Mouse (Mus musculus): ENCODE results near the gene Il31ra.

Il31ra gene

DNA sequence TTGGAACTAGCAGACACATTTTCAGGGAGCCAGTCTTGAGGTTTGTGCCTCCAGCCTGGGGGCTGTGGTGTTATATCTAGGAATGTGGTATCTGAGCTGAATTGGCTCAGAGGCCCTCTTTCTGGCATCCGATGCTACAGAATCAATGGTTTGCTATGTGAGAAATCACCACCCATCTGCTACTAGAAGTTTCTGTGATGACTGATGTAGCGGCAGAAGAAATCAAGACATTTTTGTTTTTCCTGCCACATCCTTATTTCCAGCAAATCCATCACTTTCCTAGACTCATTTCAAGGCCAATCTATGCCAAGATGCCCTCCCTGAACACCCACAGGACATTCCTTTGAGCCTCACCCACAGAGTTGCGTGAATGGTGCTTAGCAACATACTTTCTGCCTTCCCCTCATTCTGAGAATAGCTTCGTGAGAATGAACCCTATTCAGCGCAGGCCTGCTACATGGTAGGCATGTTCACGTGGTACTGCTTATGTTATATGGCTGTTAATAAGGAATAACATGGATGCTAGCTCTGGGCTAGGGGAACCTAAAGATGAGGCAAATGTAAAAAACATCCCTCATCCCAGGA is 33.5 kb downstream of the Il31ra start:
- no peak for DNase-seq (ENCODE audit: low read depth, low spot score)

DNA sequence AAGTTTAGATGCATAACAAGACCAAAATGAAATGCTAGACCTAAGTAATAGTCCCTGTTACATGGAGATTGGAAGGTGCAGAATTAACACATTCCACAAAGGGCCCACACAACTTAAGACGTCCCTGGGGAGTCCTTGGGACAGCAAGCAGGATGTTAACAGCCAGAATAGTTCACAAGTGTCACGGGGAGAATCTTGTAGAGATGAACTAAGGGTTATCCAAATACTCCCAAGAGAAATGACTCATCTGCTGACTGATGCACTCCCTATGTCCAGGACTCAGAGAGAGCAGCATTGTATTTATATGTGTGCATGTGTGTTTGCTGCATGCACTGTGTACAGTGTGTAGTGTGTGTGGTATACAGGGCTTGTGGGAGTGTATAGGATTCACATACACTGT is 37.7 kb downstream of the Il31ra start:
- no peak for DNase-seq (ENCODE audit: low read depth, low spot score)

GRCm38 (mm10) chr13:112553304-112553703 is 40.9 kb downstream of the Il31ra start:
- no peak for DNase-seq (ENCODE audit: low read depth, low spot score)

- no peak for DNase-seq (ENCODE audit: low read depth, low spot score)
Measured at GRCm38 (mm10) chr13:112551641-112552548, 42.3 kb downstream of the Il31ra start.

DNA sequence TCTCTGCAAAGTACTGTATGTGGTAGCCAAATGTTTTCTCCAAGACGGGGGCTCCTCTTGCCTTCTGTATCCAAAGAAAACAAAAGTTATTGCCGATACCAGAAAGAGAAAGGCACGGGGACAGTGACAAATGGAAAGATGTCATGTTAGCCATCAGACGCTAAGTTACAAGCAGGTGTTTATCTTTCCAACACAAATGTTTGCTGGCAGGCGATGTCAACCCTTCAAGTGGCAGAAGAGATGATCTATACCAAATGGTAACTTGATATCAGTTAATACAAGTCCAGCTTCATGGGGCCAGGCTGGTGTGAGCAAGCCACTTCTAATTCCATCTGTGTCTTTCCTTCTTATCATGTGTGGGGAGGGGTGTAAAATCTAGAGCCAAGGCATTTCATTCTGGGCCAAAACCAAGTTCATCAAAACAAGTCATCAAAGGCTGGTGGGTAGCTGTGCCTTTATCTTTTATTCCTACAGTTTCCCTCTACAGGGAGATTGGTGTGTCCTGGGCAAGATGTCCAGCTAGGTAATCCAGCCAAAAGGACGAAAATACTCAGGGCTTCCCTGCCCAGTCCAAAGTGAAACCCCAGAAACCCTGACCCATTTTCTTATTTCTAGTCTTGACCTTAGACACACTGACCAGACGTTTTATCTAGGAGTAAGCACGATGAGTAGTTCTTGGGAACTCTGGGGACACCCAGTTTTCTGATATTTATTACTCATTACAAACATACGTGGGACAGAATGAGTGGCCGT is 52.8 kb downstream of the Il31ra start:
- no peak for DNase-seq (ENCODE audit: low read depth, low spot score)

GRCm38 (mm10) chr13:112540616-112541015 is 53.5 kb downstream of the Il31ra start:
- DNase-seq (ENCODE audit: low read depth, low spot score) = no peak

DNA sequence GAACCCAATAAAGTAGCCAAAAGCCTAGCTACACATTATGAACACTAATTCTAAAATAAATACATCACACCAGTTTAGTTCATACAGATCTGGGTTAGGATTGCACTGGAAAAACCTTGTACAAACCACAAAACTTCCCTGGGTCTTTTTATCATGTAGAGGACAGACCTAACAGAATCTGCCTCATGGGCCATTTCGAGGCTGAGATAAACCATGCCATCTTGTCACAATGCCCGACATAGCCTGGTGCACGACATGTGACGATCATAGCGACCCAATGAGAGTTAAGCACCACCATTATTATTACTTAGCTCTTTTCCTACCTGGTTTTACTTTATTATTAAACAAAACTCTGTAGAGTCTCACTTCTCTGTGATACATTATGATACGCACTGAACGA is 57.1 kb downstream of the Il31ra start:
- no peak for DNase-seq (ENCODE audit: low read depth, low spot score)

DNA sequence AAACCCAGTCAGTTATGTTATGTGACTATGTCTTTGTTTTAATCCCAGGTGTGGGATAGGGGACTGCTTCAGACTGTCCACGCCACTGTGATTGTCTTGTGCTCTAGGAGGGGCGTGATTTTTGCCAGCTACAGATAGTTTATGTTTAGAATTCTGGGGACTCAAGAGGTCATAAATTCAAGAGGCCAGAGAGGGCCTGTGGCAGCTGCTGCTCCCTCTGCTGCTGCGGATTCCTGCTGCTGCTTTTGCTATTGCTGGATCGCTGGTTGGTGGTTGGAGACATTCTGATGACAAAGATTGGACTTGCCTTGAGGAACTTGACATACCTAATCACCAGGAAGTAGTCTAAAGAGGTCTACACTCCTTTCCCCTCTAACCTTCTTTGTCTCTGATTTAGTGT is 57.5 kb downstream of the Il31ra start:
- no peak for DNase-seq (ENCODE audit: low read depth, low spot score)

DNA sequence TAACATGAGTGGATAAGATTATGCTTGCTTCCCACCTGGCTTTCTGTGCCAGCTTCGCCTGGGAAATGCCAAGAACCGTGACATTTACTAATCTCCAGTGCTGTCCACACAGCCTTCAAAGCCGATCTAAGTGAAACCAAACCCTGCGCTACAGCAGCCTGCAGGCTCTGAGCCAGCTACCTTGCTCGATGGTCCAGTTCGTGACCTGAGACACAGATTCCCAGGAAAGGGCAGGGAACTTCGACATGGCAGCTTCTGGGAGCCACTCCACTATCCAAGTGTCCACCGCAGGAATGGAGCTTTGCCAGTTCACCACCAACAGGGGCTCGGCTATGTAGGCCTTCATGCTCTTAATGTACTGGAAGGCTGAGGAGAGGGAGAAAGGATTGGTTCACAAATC is 60.6 kb downstream of the Il31ra start:
- DNase-seq (ENCODE audit: low read depth, low spot score) = no peak

GRCm38 (mm10) chr13:112532235-112532634 is 61.9 kb downstream of the Il31ra start:
- no peak for DNase-seq (ENCODE audit: low read depth, low spot score)

- peak; percentile 44 for DNase-seq (ENCODE audit: low read depth, low spot score)
Measured at GRCm38 (mm10) chr13:112529893-112530292, 64.3 kb downstream of the Il31ra start.

GRCm38 (mm10) chr13:112527186-112527585 is 67.0 kb downstream of the Il31ra start:
- no peak for DNase-seq (ENCODE audit: low read depth, low spot score)

DNA sequence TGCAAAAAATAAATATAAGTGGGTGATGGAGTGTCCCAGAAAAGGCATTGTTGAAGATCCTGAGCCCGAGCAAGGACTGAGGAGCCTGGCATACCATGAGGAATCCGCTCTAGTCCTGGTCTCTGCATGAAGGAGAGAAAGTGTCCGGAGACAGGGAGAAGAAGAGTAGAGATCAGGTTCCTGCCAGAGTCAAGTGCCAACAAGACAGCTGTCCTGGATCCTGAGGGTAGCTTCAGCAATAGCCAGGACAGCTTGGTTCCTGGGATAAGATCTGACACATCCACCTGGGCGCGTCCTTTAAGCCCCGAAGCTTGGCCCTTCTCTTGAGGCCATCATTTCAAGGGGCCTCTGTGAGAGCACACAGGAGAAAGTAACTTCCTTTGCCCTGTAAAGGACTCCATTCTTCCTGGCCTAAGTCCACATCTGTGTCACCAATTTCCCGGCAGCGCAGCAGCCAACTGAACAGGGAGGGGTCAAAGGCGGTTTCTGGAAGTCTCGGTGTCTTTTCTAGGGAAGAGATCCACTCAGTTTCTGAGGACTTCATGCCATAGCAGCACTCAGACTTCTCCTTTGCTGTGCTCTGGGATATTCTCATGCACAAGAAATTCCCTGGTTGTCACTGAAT is 70.7 kb downstream of the Il31ra start:
- DNase-seq (ENCODE audit: low read depth, low spot score) = no peak

DNA sequence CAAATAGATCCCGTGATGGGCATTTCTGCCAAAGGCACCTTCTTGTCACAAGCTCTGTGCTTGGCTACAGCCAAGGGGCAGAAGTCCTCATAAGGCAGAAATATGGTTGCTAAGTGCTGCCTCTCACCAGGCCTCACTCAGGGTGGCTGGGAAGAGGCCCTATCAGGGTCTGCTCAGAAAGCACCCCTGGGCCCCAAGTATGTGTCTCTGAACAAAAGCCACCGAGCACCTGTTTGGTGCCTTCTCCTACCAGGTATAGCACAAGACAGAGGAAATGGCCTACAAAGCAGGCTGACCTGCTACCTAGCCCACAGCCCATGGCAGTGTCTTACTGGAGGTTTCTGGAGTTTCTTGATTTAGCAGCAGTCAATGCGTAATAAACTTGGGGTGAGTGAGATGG is 71.3 kb downstream of the Il31ra start:
- no peak for DNase-seq (ENCODE audit: low read depth, low spot score)

GRCm38 (mm10) chr13:112522261-112522660 is 71.9 kb downstream of the Il31ra start:
- no peak for DNase-seq (ENCODE audit: low read depth, low spot score)

DNA sequence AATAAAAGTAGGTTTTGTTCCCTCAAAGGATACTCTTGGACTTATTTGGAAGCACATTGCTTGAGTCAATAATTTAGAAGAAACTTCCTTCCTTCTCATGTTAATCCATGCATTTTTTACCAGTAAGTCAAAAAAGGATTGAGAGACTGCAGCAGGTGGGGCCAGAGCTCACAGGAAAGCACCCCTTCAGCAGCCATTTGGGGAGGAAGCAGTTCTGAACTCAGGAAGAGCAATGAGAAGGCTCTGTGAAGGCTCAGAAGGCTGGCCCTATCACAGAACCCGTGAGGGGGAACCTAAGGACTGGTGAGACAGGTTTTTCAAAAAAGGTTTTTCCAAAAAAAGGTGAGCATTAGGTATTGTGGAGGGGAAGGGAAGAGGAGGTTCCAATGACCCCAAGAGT is 79.6 kb downstream of the Il31ra start:
- no peak for DNase-seq (ENCODE audit: low read depth, low spot score)

DNA sequence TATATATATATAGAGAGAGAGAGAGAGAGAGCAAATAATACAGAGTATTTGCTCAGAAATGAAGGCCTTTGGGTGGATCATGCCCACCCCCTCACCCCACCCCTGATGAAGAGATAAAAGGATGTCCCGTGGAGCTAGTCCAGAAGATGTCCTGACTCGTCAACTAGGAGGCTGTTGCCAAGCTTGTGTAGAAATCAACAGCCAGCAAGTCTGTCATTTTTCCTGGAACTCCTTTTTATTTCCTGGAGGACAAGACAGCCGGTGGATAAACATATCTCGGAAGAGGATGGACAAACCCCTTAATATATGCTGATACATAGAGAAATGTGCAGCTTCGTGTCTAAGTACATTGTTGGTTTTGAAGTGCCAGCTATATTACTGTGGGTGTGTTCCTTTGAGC is 81.3 kb downstream of the Il31ra start:
- no peak for DNase-seq (ENCODE audit: low read depth, low spot score)

DNA sequence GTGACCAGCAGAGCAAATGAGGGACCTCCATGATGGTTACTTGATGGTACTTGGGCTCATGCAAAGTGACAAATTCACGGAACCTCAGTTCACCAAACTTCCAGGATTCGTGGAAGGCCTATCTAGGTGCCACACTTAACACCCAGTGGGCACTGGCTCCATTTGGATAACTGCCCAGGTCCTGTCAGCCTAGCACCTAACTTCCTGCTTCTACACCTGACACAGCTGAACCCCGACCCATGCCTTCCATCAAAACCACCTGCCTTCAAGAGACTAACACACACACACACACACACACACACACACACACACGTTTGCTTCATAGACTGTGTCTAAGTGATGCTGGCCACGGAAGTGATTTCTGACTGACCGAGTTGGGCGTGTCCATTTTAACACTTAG is 82.3 kb downstream of the Il31ra start:
- no peak for DNase-seq (ENCODE audit: low read depth, low spot score)

- DNase-seq (ENCODE audit: low read depth, low spot score) = no peak
Measured at GRCm38 (mm10) chr13:112511261-112511660, 82.9 kb downstream of the Il31ra start.

DNA sequence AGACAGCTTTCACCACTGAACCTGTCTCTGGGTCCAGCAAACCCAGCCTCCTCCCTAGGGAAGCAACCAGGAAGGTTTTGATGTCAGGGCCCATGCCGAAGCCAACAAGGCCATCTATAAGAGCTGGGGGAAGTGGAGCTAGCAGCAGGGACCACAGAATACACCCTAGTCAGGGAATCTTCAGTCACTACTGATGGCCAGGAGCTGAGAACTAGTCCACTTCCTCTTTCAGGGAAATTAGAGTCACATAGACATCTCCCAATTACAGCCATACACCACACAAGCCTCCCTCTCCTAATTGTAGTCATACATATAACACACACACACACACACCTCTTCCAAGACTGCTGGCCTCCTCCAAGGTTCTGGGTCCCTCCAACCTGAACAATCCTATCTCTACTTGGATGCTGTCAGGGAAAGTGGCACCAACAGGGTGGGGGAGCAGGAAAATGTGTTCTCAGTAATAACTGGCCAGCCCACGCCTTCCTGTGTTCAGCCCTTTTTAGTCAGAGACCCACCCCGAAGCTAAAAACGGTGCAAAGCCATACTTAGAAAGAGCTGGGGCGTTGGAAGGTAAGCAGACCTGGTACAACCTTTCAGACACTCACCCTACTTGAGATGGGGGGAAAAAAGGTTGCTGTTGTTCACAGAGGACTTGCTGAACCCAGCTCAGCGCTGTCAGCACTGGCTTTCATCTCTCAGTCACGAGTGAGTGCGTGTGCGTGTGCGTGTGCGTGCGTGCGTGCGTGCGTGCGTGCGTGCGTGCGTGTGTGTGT is 83.5 kb downstream of the Il31ra start:
- no peak for DNase-seq (ENCODE audit: low read depth, low spot score)

DNA sequence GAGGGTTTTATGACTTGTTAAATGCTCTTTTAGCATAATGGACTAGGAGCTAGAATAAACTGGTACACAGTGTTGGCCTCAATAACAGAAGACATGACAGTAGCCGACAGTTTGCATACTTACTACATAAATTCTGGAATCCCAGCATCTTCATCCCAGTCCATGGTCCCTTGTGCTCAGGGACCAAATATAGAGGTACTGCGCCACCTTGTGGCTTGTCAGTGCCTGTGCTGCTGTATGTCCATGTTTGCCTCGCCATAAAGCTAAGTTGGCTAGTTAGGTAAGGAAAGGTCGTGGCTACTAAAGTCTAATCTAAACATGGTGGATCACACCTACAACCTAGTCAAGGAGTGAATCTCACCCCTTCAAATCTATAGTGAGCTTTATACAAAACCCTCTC is 84.7 kb downstream of the Il31ra start:
- DNase-seq (ENCODE audit: low read depth, low spot score) = peak; percentile 48

Measured in retina, postnatal 7 days (tissue).